Mouse (Mus musculus): ENCODE data around the gene Skap1. TPM values are rescaled to one million over a fixed set of nuclear protein-coding genes. Genes with fewer than 3 reads are reported as not detected.

Gene Skap1
- polyA plus RNA-seq, 1 experiment from 2014 or later = 4.1 TPM

DNA sequence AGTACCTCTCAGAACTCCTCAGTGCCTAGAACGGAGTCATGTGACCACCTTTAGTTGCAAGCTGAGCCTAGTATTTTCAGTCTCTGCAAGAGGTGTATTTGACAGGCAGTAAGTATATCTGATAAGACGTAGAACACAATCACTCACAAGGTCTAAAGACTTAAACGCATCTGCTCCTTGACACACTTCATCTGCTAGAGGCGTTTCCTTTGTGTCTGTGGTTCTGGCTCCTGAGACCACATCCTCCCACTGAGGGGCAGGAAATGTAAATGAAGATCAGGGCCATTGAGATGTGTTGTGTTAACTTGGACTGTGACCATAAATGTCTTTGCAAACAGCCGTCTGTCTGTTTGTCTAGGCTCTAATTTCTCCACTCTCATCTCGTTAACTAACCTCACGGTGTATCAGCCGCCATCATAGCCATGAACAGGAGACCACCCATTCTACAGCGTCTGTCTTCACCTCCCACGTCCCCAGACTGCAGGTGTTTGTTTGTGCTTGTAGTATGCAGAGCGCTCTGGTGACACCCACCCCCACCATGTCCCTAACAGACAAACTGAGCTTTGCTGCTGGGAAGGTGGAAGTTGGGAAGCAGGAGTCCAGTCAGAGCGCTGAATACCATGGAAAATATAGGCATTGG is 22.7 kb upstream of the Skap1 start:
- Histone ChIP-seq H3K4me1 (peaks cover 4% of the 10 kb centered on the region), H3K27me3 (0 out of 2 replicates have a peak, but pooled peaks cover 11% of the 10 kb centered on the region), H3K9ac (no peak overlapping the region), H3K4me2 (no peak overlapping the region), H3K36me3 (replicated peaks) (no peaks in the 10 kb centered on the region), H3K4me3 (replicated peaks) (no peak overlapping the region), H3K9me3 (no peaks in the 10 kb centered on the region), H3K27ac (no peak overlapping the region)
- 65% methylated on average over 12 of the region's 12 CpGs for WGBS
- no peak for ATAC-seq (ENCODE audit: low FRiP score)

DNA sequence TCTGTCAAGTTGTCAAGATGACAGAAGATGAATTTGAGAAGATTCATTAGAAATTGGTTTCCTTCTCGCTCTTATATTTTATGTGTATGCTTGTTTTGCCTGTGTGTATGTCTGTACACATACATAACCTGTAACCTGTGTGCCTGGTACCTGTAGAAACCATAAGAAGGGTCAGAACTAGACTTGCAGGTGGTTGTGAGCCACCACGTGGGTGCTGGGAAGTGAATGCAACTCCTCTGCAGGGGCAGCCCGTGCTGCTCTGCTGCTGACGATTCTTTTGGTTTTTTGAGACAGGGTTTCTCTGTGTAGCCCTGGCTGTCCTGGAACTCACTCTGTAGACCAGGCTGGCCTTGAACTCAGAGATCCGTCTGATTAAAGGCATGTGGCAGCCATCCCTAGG is 21.9 kb upstream of the Skap1 start:
- Histone ChIP-seq H3K4me3 (replicated peaks) (no peak overlapping the region), H3K27me3 (peaks cover 9% of the 10 kb centered on the region; the same call in 1 of the 2 replicates), H3K9ac (no peak overlapping the region), H3K4me2 (no peak overlapping the region), H3K27ac (no peak overlapping the region), H3K9me3 (no peaks in the 10 kb centered on the region), H3K36me3 (replicated peaks) (no peaks in the 10 kb centered on the region), H3K4me1 (peaks cover 4% of the 10 kb centered on the region)
- 78% methylated on average over 5 of the region's 5 CpGs for WGBS
- ATAC-seq (ENCODE audit: low FRiP score) = no peak

DNA sequence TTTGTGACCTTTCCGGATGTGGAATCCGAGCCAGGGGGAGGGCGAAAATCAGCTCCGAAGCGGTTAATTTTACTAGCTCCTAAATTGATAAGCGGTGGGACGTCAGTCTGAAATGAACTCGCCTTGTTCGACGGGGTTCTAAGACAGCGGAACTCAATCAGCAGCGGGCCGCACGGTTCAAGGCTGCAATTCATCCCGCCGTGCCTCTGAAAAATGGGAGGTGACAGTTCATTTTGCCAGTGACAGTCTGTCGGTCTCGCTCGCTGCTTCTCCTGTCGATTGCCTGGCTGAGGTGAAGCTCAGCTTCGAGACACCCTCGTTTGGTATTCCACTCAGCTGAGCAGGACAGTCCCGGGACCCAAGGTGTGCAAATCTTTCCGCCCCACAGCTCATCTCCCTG is 16.5 kb upstream of the Skap1 start:
- H3K9ac ChIP-seq = no peak overlapping the region

DNA sequence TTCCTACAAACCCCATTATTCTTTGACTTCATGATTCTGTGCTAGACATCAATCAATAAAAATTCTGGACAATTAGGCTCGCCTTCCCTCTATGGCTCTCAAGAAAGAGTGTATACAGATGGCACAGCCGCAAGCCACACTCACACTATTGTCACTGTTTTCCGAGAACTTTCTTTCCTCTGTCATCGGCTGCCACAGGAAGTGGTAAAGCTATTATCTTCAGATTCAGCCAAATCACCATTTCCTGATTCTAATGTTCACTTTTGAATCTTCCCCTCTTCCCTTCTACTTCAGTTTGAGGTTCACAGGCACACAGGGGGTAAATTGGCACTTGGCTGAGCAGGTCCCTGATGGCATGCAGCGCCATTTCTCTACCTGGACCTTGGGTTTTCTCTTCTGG is 9.3 kb upstream of the Skap1 start:
- no peak overlapping the region for H3K9ac ChIP-seq
- 88% methylated on average over 5 of the region's 5 CpGs for WGBS
- 0 out of 2 replicates have a peak overlapping the region, but pooled peaks have one; percentile 83 for H3K27ac ChIP-seq
- peaks cover 28% of the 10 kb centered on the region for H3K4me1 ChIP-seq
- H3K9me3 ChIP-seq = no peaks in the 10 kb centered on the region
- H3K36me3 ChIP-seq (replicated peaks) = no peaks in the 10 kb centered on the region
- ATAC-seq (ENCODE audit: low FRiP score) = no peak
- no peak overlapping the region for H3K4me3 ChIP-seq (replicated peaks)
- no peak overlapping the region for H3K4me2 ChIP-seq
- H3K27me3 ChIP-seq = no peaks in the 10 kb centered on the region

More for the DNA sequence above, 16.5 kb upstream of the Skap1 start:
- Histone ChIP-seq H3K27me3 (peaks cover 3% of the 10 kb centered on the region; the same call in 1 of the 2 replicates), H3K4me2 (no peak overlapping the region), H3K27ac (no peak overlapping the region), H3K9me3 (no peaks in the 10 kb centered on the region), H3K36me3 (replicated peaks) (no peaks in the 10 kb centered on the region), H3K4me3 (replicated peaks) (no peak overlapping the region), H3K4me1 (no peaks in the 10 kb centered on the region)
- ATAC-seq (ENCODE audit: low FRiP score) = no peak
- 76% methylated on average over 24 of the region's 24 CpGs for WGBS

DNA sequence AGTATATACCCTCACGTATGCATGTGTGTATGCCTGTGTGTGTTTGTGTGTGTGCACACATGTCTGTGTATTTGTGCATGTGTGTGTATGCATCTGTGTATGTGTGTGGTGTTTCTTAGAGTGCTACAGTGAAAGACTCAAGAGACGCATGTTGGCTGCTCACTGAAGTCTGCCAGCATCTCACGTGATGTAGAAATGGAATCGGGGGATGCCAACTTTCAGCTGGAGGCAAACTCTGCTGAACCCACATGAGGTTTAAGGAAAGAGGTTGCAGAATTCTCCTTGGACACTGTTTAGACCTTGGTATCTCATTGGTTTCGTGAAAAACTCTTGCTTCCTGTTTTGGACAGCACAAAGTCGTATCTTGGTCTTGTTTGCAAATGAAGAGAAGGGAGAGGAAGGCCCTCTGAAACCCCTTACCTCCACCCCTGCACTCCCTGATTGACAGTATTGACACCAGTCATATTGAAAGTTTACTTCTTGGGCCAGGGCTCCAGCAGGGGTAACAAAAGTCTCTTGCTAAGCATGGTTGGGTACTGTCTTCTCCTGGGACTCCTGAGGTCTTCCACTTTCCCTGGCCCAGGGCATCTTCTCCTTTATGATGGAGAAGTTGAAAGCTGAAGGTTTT is 8.6 kb upstream of the Skap1 start:
- H3K9me3 ChIP-seq = no peaks in the 10 kb centered on the region
- peak overlapping the region; percentile 83 for H3K27ac ChIP-seq
- peaks cover 30% of the 10 kb centered on the region for H3K4me1 ChIP-seq
- no peak overlapping the region for H3K4me3 ChIP-seq (replicated peaks)
- ATAC-seq (ENCODE audit: low FRiP score) = no peak
- H3K27me3 ChIP-seq = no peaks in the 10 kb centered on the region
- no peaks in the 10 kb centered on the region for H3K36me3 ChIP-seq (replicated peaks)
- H3K4me2 ChIP-seq = no peak overlapping the region
- 89% methylated on average over 6 of the region's 6 CpGs for WGBS
- H3K9ac ChIP-seq = no peak overlapping the region

DNA sequence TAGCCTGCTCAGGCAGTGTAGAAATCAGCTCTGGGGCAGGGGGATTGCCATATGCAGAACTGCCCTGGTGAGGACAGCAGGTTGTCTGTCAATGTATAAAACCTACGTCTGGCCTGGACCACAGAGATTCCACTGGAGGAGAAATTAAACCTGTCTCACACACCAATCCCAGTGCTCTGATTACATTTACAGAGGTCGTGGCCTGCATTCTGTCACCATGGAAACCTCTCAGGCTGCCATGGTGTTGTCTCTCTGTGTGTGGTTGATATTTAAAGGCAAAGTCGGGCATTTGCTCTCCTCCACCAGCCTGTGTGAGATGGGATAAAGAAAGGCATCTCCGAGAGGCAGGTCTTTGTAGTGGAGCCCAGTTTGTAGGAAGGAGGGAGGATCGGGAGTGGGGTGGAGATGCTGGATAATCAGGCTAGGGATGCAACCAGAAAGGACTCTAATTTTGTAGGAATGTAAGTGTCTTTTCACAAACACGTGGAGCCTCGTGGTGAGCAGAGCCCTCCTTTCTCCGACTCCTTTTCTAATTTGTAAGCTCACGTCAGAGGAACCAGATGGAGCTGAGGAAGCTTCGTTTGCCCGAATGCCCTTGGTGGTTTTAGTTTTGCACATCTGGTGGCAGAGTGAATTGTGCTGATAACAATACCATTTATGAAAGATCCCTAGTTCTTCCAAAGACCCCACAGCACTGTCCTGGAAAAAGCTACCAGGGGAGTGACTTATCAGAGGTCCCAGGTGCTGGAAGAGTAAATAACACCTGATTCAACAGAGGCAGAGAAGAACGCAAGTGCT is 7.7 kb upstream of the Skap1 start:
- Histone ChIP-seq H3K4me2 (no peak overlapping the region), H3K4me1 (peaks cover 39% of the 10 kb centered on the region), H3K9ac (no peak overlapping the region), H3K36me3 (replicated peaks) (no peaks in the 10 kb centered on the region), H3K27ac (peak overlapping the region; percentile 83), H3K9me3 (no peaks in the 10 kb centered on the region), H3K27me3 (peaks cover 4% of the 10 kb centered on the region; the same call in 1 of the 2 replicates), H3K4me3 (replicated peaks) (no peak overlapping the region)
- 29% methylated on average over 12 of the region's 12 CpGs for WGBS
- ATAC-seq (ENCODE audit: low FRiP score) = peak; percentile 90

DNA sequence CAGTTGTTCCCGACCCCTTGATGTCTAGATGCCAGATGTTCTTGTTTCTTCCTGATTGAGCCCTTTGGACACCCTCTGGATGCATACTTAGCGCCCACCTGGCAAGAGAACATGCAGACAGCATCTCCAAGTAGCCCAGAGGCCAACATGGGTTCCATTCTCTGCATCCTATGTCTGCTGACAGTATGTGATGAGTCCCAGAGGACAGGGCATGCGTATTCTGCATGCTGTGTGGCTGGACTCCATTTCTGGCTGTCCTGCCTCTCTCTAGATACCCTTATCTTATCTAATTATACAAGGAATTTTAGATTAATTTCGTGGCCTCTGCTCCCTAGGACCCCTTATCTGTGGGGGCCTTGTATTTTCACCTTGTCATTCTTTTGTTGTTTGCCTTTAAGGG is 2.6 kb upstream of the Skap1 start:
- Histone ChIP-seq H3K4me3 (replicated peaks) (no peak overlapping the region), H3K4me1 (peaks cover 53% of the 10 kb centered on the region)

DNA sequence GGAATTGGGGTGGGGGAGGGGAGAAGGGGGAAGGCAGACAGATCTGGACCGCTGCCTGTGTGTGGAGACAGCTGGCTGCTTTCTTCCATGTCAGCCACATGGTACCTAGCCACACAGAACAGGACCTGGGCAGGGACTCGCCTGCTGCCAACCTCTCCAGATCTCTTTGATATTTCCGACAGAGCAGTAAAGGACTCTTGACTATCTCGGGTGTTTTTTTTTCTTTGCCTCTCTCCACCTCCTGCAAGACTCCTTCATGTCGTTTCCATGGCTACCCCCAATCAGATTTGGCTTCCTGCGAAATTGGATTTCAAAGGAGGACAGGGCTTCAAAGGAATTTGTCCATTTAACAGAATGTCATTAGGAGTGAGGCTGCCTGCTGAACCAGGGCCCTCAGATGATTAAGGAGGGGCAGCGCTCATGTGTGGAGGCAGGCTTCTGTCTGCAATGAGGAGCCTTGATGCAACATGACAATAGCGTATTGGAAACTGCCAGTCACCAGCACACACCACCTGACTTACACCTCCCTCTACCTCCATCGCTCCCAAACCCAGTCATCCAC is 2.1 kb upstream of the Skap1 start:
- ATAC-seq (ENCODE audit: low FRiP score) = peak; percentile 79
- peaks cover 36% of the 10 kb centered on the region for H3K27me3 ChIP-seq
- H3K9ac ChIP-seq = no peak overlapping the region

More for the DNA sequence above, 2.6 kb upstream of the Skap1 start:
- Histone ChIP-seq H3K36me3 (replicated peaks) (no peaks in the 10 kb centered on the region), H3K4me2 (peak overlapping the region; percentile 25; the same call in 1 of the 2 replicates), H3K9ac (no peak overlapping the region), H3K27ac (peak overlapping the region; percentile 86), H3K27me3 (peaks cover 36% of the 10 kb centered on the region), H3K9me3 (no peaks in the 10 kb centered on the region)
- 58% methylated on average over 4 of the region's 4 CpGs for WGBS
- ATAC-seq (ENCODE audit: low FRiP score) = peak; percentile 70

DNA sequence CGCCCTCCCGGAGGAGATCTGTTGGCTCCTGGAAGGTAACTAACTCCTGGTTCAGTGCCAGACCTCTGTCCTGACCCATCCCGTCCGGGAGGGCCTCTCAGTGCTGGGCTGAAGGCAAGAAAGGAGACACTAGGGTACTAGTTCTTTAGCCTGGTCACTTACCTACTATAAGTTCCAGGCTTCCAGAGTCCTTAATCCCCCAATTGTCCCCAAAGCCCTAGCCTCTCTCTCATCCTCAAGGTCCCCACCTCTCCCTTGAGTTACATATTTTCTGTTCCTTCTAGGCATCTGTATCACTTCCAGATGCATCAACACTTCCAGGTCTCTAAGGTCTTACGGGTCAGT is 295 bp downstream of the Skap1 start:
- peak overlapping the region; percentile 45 for H3K9ac ChIP-seq
- peaks cover 40% of the 10 kb centered on the region for H3K27me3 ChIP-seq

More for the DNA sequence above, 2.1 kb upstream of the Skap1 start:
- Histone ChIP-seq H3K4me2 (peak overlapping the region; percentile 25), H3K4me3 (replicated peaks) (no peak overlapping the region), H3K4me1 (peaks cover 51% of the 10 kb centered on the region), H3K9me3 (no peaks in the 10 kb centered on the region), H3K27ac (peak overlapping the region; percentile 86), H3K36me3 (replicated peaks) (no peaks in the 10 kb centered on the region)
- 5% methylated on average over 9 of the region's 9 CpGs for WGBS

DNA sequence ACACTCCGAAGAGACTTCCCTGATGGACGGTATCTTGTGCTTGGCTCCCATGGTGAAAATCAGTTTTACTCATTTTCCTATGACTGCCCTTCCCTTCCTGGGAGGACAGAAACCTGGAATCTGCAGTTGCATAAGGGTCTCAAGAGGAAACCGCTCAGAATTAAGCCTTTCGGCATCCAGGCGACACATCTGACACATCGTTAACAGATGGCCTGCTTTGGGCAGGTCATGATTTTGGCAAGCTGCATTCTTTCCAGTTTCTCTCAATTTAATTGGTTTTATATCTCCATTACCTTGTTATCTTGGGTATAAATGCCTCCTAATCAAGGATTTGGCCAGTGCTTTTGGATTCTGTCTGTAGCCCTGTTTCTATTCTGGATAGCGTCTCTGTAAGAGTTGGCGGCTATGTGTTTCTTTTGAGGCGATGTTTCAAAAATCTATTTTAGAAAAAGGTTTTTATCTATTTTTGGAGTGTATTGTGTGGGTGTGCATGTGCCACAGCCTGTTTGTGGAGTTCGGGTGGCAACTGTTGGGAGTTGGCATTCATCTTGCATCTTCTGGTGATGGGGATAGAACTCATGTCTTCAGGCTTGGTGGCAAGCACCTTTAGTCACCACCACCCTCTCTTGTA is 1.1 kb downstream of the Skap1 start:
- Histone ChIP-seq H3K27me3 (peaks cover 40% of the 10 kb centered on the region), H3K27ac (no peak overlapping the region), H3K9me3 (no peaks in the 10 kb centered on the region), H3K4me3 (replicated peaks) (no peak overlapping the region), H3K36me3 (replicated peaks) (no peaks in the 10 kb centered on the region), H3K4me1 (peaks cover 48% of the 10 kb centered on the region), H3K4me2 (no peak overlapping the region), H3K9ac (no peak overlapping the region)
- WGBS = 80% methylated on average over 10 of the region's 10 CpGs
- no peak for ATAC-seq (ENCODE audit: low FRiP score)

More for the DNA sequence above, 295 bp downstream of the Skap1 start:
- Histone ChIP-seq H3K36me3 (replicated peaks) (no peaks in the 10 kb centered on the region), H3K4me3 (replicated peaks) (peak overlapping the region; percentile 39), H3K9me3 (no peaks in the 10 kb centered on the region), H3K4me1 (peaks cover 48% of the 10 kb centered on the region), H3K27ac (no peak overlapping the region), H3K4me2 (peak overlapping the region; percentile 69)
- WGBS = 26% methylated on average over 5 of the region's 5 CpGs
- ATAC-seq (ENCODE audit: low FRiP score) = no peak

DNA sequence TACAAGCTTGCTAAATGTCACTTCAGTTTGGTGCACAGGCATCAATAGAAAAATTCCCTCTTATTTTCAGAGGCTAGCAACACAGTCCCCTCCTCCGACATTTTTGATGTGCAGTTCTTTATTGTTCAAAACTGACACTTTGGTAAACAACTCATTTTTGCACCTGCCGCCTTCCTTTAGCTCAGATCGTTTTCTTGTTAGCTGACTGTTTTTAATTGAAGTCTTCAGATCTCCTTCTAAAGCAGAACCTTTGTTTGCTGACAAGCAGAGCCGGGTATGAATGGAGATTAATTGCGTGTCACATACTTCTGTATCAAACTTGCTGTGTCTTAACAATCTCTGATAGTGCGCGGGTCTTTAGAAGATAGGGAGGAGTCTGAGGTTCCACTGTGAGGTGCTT is 2.0 kb downstream of the Skap1 start:
- Histone ChIP-seq H3K9me3 (no peaks in the 10 kb centered on the region), H3K4me3 (replicated peaks) (no peak overlapping the region), H3K4me1 (peaks cover 40% of the 10 kb centered on the region), H3K27me3 (peaks cover 39% of the 10 kb centered on the region), H3K27ac (no peak overlapping the region), H3K36me3 (replicated peaks) (no peaks in the 10 kb centered on the region), H3K4me2 (no peak overlapping the region), H3K9ac (no peak overlapping the region)
- WGBS = 17% methylated on average over 7 of the region's 7 CpGs
- no peak for ATAC-seq (ENCODE audit: low FRiP score)

DNA sequence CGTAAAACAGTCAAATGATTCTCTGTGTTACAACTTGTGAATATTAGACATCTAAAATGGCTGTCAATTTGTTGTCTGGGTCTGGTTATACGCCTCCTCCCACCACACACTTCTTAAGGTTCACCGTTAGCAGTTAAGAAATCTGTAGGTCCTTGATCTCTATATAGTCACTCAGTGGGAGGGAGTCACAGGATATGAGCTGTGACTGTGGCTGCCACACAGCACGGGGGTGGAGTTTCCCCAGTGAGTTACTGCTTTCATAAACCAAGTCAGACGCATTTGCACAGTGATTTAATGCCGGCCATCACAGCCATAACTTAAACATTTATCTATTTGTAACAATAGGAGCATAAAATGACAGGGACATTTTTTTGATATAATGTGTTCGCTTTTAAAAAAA is 2.6 kb downstream of the Skap1 start:
- ATAC-seq (ENCODE audit: low FRiP score) = no peak
- H3K27ac ChIP-seq = no peak overlapping the region
- H3K4me2 ChIP-seq = no peak overlapping the region
- no peak overlapping the region for H3K4me3 ChIP-seq (replicated peaks)
- H3K9me3 ChIP-seq = no peaks in the 10 kb centered on the region
- peaks cover 33% of the 10 kb centered on the region for H3K27me3 ChIP-seq
- no peaks in the 10 kb centered on the region for H3K36me3 ChIP-seq (replicated peaks)
- no peak overlapping the region for H3K9ac ChIP-seq
- 54% methylated on average over 7 of the region's 7 CpGs for WGBS
- H3K4me1 ChIP-seq = peaks cover 34% of the 10 kb centered on the region
